Mouse (Mus musculus): ENCODE data around the gene Zfhx2. TPM values are rescaled to one million over a fixed set of nuclear protein-coding genes. Genes with fewer than 3 reads are reported as not detected.

Gene Zfhx2
- polyA plus RNA-seq, 1 experiment from 2014 or later: 24.5 TPM

GRCm38 (mm10) chr14:55114759-55115701 lies 22.9 kb upstream of the Zfhx2 start:
- under 1% methylated on average over 75 of the region's 78 CpGs for WGBS
- peak; percentile 39 for ATAC-seq (ENCODE audit: low FRiP score)

GRCm38 (mm10) chr14:55113975-55114645 lies 22.0 kb upstream of the Zfhx2 start:
- no peak for ATAC-seq (ENCODE audit: low FRiP score)
- peak overlapping the region; percentile 82 for H3K9ac ChIP-seq (replicated peaks)
- H3K4me3 ChIP-seq (replicated peaks): peak overlapping the region; percentile 78
- peaks cover 7% of the 10 kb centered on the region for H3K36me3 ChIP-seq
- peak overlapping the region; percentile 96 for H3K27ac ChIP-seq (replicated peaks)
- H3K4me1 ChIP-seq: peaks cover 66% of the 10 kb centered on the region
- H3K9me3 ChIP-seq (replicated peaks): no peaks in the 10 kb centered on the region
- 7% methylated on average over 26 of the region's 26 CpGs for WGBS
- peak overlapping the region; percentile 84 for H3K4me2 ChIP-seq
- peaks cover 11% of the 10 kb centered on the region; the same call in 1 of the 2 replicates for H3K27me3 ChIP-seq (replicated peaks)

More at GRCm38 (mm10) chr14:55114759-55115701, 22.9 kb upstream of the Zfhx2 start:
- H3K9ac ChIP-seq (replicated peaks): peak overlapping the region; percentile 82
- peaks cover 57% of the 10 kb centered on the region for H3K4me1 ChIP-seq
- no peaks in the 10 kb centered on the region for H3K9me3 ChIP-seq (replicated peaks)
- peak overlapping the region; percentile 96 for H3K27ac ChIP-seq (replicated peaks)
- H3K4me2 ChIP-seq: peak overlapping the region; percentile 84
- H3K27me3 ChIP-seq (replicated peaks): peaks cover 11% of the 10 kb centered on the region; the same call in 1 of the 2 replicates
- H3K4me3 ChIP-seq (replicated peaks): peak overlapping the region; percentile 78
- H3K36me3 ChIP-seq: peaks cover 7% of the 10 kb centered on the region

GRCm38 (mm10) chr14:55113351-55113974 lies 21.3 kb upstream of the Zfhx2 start:
- H3K4me1 ChIP-seq: peaks cover 73% of the 10 kb centered on the region
- no peaks in the 10 kb centered on the region for H3K9me3 ChIP-seq (replicated peaks)
- peak overlapping the region; percentile 78 for H3K4me3 ChIP-seq (replicated peaks)
- peaks cover 7% of the 10 kb centered on the region for H3K36me3 ChIP-seq
- no peak for ATAC-seq (ENCODE audit: low FRiP score)
- peak overlapping the region; percentile 84 for H3K4me2 ChIP-seq
- H3K27ac ChIP-seq (replicated peaks): 0 out of 2 replicates have a peak overlapping the region, but pooled peaks have one; percentile 96
- H3K27me3 ChIP-seq (replicated peaks): peaks cover 11% of the 10 kb centered on the region; the same call in 1 of the 2 replicates
- WGBS: 73% methylated on average over 51 of the region's 51 CpGs
- peak overlapping the region; percentile 17; the same call in 1 of the 2 replicates for H3K9ac ChIP-seq (replicated peaks)

GRCm38 (mm10) chr14:55111720-55112119 lies 19.6 kb upstream of the Zfhx2 start:
- H3K27ac ChIP-seq (replicated peaks): no peak overlapping the region
- H3K4me2 ChIP-seq: no peak overlapping the region
- no peaks in the 10 kb centered on the region for H3K9me3 ChIP-seq (replicated peaks)
- peaks cover 7% of the 10 kb centered on the region for H3K36me3 ChIP-seq
- H3K9ac ChIP-seq (replicated peaks): peak overlapping the region; percentile 7; the same call in 1 of the 2 replicates
- H3K4me1 ChIP-seq: peaks cover 75% of the 10 kb centered on the region
- H3K27me3 ChIP-seq (replicated peaks): peaks cover 11% of the 10 kb centered on the region; the same call in 1 of the 2 replicates
- no peak overlapping the region for H3K4me3 ChIP-seq (replicated peaks)
- no peak for ATAC-seq (ENCODE audit: low FRiP score)
- 79% methylated on average over 2 of the region's 2 CpGs for WGBS

- H3K4me1 ChIP-seq: peaks cover 80% of the 10 kb centered on the region
- 34% methylated on average over 9 of the region's 9 CpGs for WGBS
Measured at GRCm38 (mm10) chr14:55110076-55110475, 18.0 kb upstream of the Zfhx2 start.

GRCm38 (mm10) chr14:55109048-55109873 lies 17.1 kb upstream of the Zfhx2 start:
- Histone ChIP-seq H3K27me3 (replicated peaks) (peaks cover 11% of the 10 kb centered on the region; the same call in 1 of the 2 replicates), H3K4me1 (peaks cover 83% of the 10 kb centered on the region), H3K9ac (replicated peaks) (0 out of 2 replicates have a peak overlapping the region, but pooled peaks have one; percentile 11), H3K27ac (replicated peaks) (peak overlapping the region; percentile 3; the same call in 1 of the 2 replicates), H3K36me3 (peaks cover 7% of the 10 kb centered on the region), H3K4me3 (replicated peaks) (no peak overlapping the region), H3K9me3 (replicated peaks) (no peaks in the 10 kb centered on the region), H3K4me2 (peak overlapping the region; percentile 13)
- WGBS: 12% methylated on average over 21 of the region's 21 CpGs
- ATAC-seq (ENCODE audit: low FRiP score): no peak

More at GRCm38 (mm10) chr14:55110076-55110475, 18.0 kb upstream of the Zfhx2 start:
- peaks cover 7% of the 10 kb centered on the region for H3K36me3 ChIP-seq
- peaks cover 11% of the 10 kb centered on the region; the same call in 1 of the 2 replicates for H3K27me3 ChIP-seq (replicated peaks)
- H3K9ac ChIP-seq (replicated peaks): no peak overlapping the region
- 0 out of 2 replicates have a peak overlapping the region, but pooled peaks have one; percentile 3 for H3K27ac ChIP-seq (replicated peaks)
- H3K4me3 ChIP-seq (replicated peaks): no peak overlapping the region
- no peaks in the 10 kb centered on the region for H3K9me3 ChIP-seq (replicated peaks)
- no peak for ATAC-seq (ENCODE audit: low FRiP score)
- H3K4me2 ChIP-seq: 0 out of 2 replicates have a peak overlapping the region, but pooled peaks have one; percentile 13

- peaks cover 74% of the 10 kb centered on the region for H3K4me1 ChIP-seq
- 0 out of 2 replicates have a peak overlapping the region, but pooled peaks have one; percentile 11 for H3K9ac ChIP-seq (replicated peaks)
- WGBS: 27% methylated on average over 9 of the region's 9 CpGs
- H3K27me3 ChIP-seq (replicated peaks): peaks cover 5% of the 10 kb centered on the region; the same call in 1 of the 2 replicates
- no peaks in the 10 kb centered on the region for H3K9me3 ChIP-seq (replicated peaks)
- no peak overlapping the region for H3K4me3 ChIP-seq (replicated peaks)
- peak overlapping the region; percentile 78 for H3K27ac ChIP-seq (replicated peaks)
- peak; percentile 70 for ATAC-seq (ENCODE audit: low FRiP score)
- H3K36me3 ChIP-seq: peaks cover 3% of the 10 kb centered on the region
- peak overlapping the region; percentile 33; the same call in 1 of the 2 replicates for H3K4me2 ChIP-seq
Measured at GRCm38 (mm10) chr14:55108202-55108870, 16.2 kb upstream of the Zfhx2 start.

- WGBS: 81% methylated on average over 8 of the region's 8 CpGs
- no peaks in the 10 kb centered on the region; the same call in 1 of the 2 replicates for H3K36me3 ChIP-seq
- H3K9ac ChIP-seq (replicated peaks): no peak overlapping the region; the same call in 1 of the 2 replicates
- peaks cover 63% of the 10 kb centered on the region for H3K4me1 ChIP-seq
- H3K27ac ChIP-seq (replicated peaks): peak overlapping the region; percentile 23; the same call in 1 of the 2 replicates
- no peaks in the 10 kb centered on the region for H3K9me3 ChIP-seq (replicated peaks)
- ATAC-seq (ENCODE audit: low FRiP score): no peak
- H3K4me3 ChIP-seq (replicated peaks): no peak overlapping the region
- no peak overlapping the region for H3K4me2 ChIP-seq
- H3K27me3 ChIP-seq (replicated peaks): no peaks in the 10 kb centered on the region
Measured at GRCm38 (mm10) chr14:55106990-55107389, 14.9 kb upstream of the Zfhx2 start.

- H3K9me3 ChIP-seq (replicated peaks): no peaks in the 10 kb centered on the region
- H3K27ac ChIP-seq (replicated peaks): peak within 1 kb of the TSS; percentile 85
- WGBS: 1% methylated on average over 39 of the region's 39 CpGs
- peaks cover 55% of the 10 kb centered on the region for H3K4me1 ChIP-seq
- peak within 1 kb of the TSS; percentile 78 for H3K9ac ChIP-seq (replicated peaks)
- H3K27me3 ChIP-seq (replicated peaks): no peaks in the 10 kb centered on the region
- peak; percentile 78 for ATAC-seq (ENCODE audit: low FRiP score)
- H3K4me3 ChIP-seq (replicated peaks): peak within 1 kb of the TSS; percentile 47
- H3K36me3 ChIP-seq: no peaks in the 10 kb centered on the region; the same call in 1 of the 2 replicates
- peak within 1 kb of the TSS; percentile 96 for H3K4me2 ChIP-seq
Measured at GRCm38 (mm10) chr14:55105836-55106809, 14.0 kb upstream of the Zfhx2 start, which contains the start of gene Ap1g2. Ap1g2 (minus strand) TSS chr14:55106593.
